Mouse (Mus musculus): Measurements from ENCODE around the gene Lrrc28.

The Lrrc28 gene

GRCm38 (mm10) chr7:67596322-67596721, 48.7 kb downstream of the Lrrc28 start:
- no peak for DNase-seq (ENCODE audit: low read depth, low spot score)

GRCm38 (mm10) chr7:67593902-67594301, 51.2 kb downstream of the Lrrc28 start:
- no peak for DNase-seq (ENCODE audit: low read depth, low spot score)

GRCm38 (mm10) chr7:67592670-67593069, 52.4 kb downstream of the Lrrc28 start:
- no peak for DNase-seq (ENCODE audit: low read depth, low spot score)

GRCm38 (mm10) chr7:67588743-67589142, 56.3 kb downstream of the Lrrc28 start:
- no peak for DNase-seq (ENCODE audit: low read depth, low spot score)

GRCm38 (mm10) chr7:67586479-67586878, 58.6 kb downstream of the Lrrc28 start:
- DNase-seq (ENCODE audit: low read depth, low spot score) = no peak

- no peak for DNase-seq (ENCODE audit: low read depth, low spot score)
Measured at GRCm38 (mm10) chr7:67583852-67584251, 61.2 kb downstream of the Lrrc28 start.

GRCm38 (mm10) chr7:67578783-67579482, 66.1 kb downstream of the Lrrc28 start:
- no peak for DNase-seq (ENCODE audit: low read depth, low spot score)

GRCm38 (mm10) chr7:67578044-67578443, 67.0 kb downstream of the Lrrc28 start:
- DNase-seq (ENCODE audit: low read depth, low spot score) = no peak

GRCm38 (mm10) chr7:67566510-67567237, 78.4 kb downstream of the Lrrc28 start:
- DNase-seq (ENCODE audit: low read depth, low spot score) = no peak

- no peak for DNase-seq (ENCODE audit: low read depth, low spot score)
Measured at GRCm38 (mm10) chr7:67565132-67565531, 79.9 kb downstream of the Lrrc28 start.

GRCm38 (mm10) chr7:67562176-67562575, 82.9 kb downstream of the Lrrc28 start:
- no peak for DNase-seq (ENCODE audit: low read depth, low spot score)

GRCm38 (mm10) chr7:67559486-67559885, 85.6 kb downstream of the Lrrc28 start:
- DNase-seq (ENCODE audit: low read depth, low spot score) = no peak

- no peak for DNase-seq (ENCODE audit: low read depth, low spot score)
Measured at GRCm38 (mm10) chr7:67558230-67558629, 86.8 kb downstream of the Lrrc28 start.

- no peak for DNase-seq (ENCODE audit: low read depth, low spot score)
Measured at GRCm38 (mm10) chr7:67554863-67555262, 90.2 kb downstream of the Lrrc28 start.

- DNase-seq (ENCODE audit: low read depth, low spot score) = no peak
Measured at GRCm38 (mm10) chr7:67551242-67551641, 93.8 kb downstream of the Lrrc28 start.

- DNase-seq (ENCODE audit: low read depth, low spot score) = no peak
Measured at GRCm38 (mm10) chr7:67549073-67549561, 96.0 kb downstream of the Lrrc28 start.

GRCm38 (mm10) chr7:67548599-67549041, 96.4 kb downstream of the Lrrc28 start:
- no peak for DNase-seq (ENCODE audit: low read depth, low spot score)

GRCm38 (mm10) chr7:67546282-67546681, 98.8 kb downstream of the Lrrc28 start:
- DNase-seq (ENCODE audit: low read depth, low spot score) = no peak

- no peak for DNase-seq (ENCODE audit: low read depth, low spot score)
Measured at GRCm38 (mm10) chr7:67544586-67544985, 100.5 kb downstream of the Lrrc28 start.

GRCm38 (mm10) chr7:67543641-67544040, 101.4 kb downstream of the Lrrc28 start:
- DNase-seq (ENCODE audit: low read depth, low spot score) = no peak

- DNase-seq (ENCODE audit: low read depth, low spot score) = no peak
Measured at GRCm38 (mm10) chr7:67536588-67537372, 108.3 kb downstream of the Lrrc28 start.

GRCm38 (mm10) chr7:67535941-67536340, 109.1 kb downstream of the Lrrc28 start:
- DNase-seq (ENCODE audit: low read depth, low spot score) = no peak
